Mouse (Mus musculus) C2C12 (cell line): ENCODE data around the gene Dscam.

ENCODE experiments used
- CEBPB ChIP-seq: IDR thresholded peaks from one replicate; pipeline ENCODE4 v1.6.1; 2011; ENCODE audit warnings: low read depth, mild to moderate bottlenecking, control low read depth, moderate library complexity
- CTCF ChIP-seq: IDR thresholded peaks from one replicate; pipeline ENCODE4 v1.5.1; 2011; ENCODE audit not compliant: control insufficient read depth, insufficient read depth, insufficient read length
- MYOG ChIP-seq: IDR thresholded peaks from one replicate; pipeline ENCODE4 v1.6.1; 2011; ENCODE audit not compliant: control insufficient read depth, insufficient read length; ENCODE audit errors: extremely low read depth

GRCm38 (mm10) chr16:96655548-96655947 is 515.0 kb downstream of the Dscam start:
- TF ChIP-seq CTCF: no peak
- TF ChIP-seq CEBPB: no peak
- no peak for TF ChIP-seq MYOG
